Mouse (Mus musculus) forebrain, embryonic 15.5 days (tissue): ENCODE measurements around the gene Sec14l1. TPM values are rescaled to one million over a fixed set of nuclear protein-coding genes. Genes with fewer than 3 reads are reported as not detected.

ENCODE experiments used
- ATAC-seq: fragments of 200-750 bp; cut with Nextera tagmentation; replicated peaks from 2 replicates; pipeline ENCODE4 v1.8.0; 2017; ENCODE audit warnings: mild to moderate bottlenecking, moderate TSS enrichment, moderate library complexity
- H3K27ac ChIP-seq: fragments of 300-500 bp; sonication (generic); replicated peaks from 2 replicates; pipeline ENCODE4 v1.5.1; 2015; ENCODE audit warnings: mild to moderate bottlenecking, inconsistent platforms
- H3K27me3 ChIP-seq: fragments of 300-500 bp; sonication (generic); 2 replicates; pipeline ENCODE4 v1.6.1; 2015; ENCODE audit warnings: inconsistent platforms
- H3K36me3 ChIP-seq: fragments of 300-500 bp; sonication (generic); 2 replicates; pipeline ENCODE4 v1.6.1; 2015; ENCODE audit warnings: mild to moderate bottlenecking, inconsistent platforms
- H3K4me1 ChIP-seq: fragments of 300-500 bp; sonication (generic); 2 replicates; pipeline ENCODE4 v1.6.1; 2015; ENCODE audit warnings: inconsistent platforms
- H3K4me2 ChIP-seq: fragments of 300-500 bp; sonication (generic); replicated peaks from 2 replicates; pipeline ENCODE4 v1.6.1; 2015; ENCODE audit warnings: mild to moderate bottlenecking, inconsistent platforms
- H3K4me3 ChIP-seq: fragments of 300-500 bp; sonication (generic); 2 replicates; pipeline ENCODE4 v1.5.1; 2015; ENCODE audit warnings: mild to moderate bottlenecking, inconsistent platforms
- H3K9ac ChIP-seq: fragments of 300-500 bp; sonication (generic); replicated peaks from 2 replicates; pipeline ENCODE4 v1.6.1; 2015; ENCODE audit warnings: mild to moderate bottlenecking, inconsistent platforms
- H3K9me3 ChIP-seq: fragments of 300-500 bp; sonication (generic); 2 replicates; pipeline ENCODE4 v1.6.1; 2016; ENCODE audit warnings: inconsistent platforms
- WGBS: fragments of 180-500 bp; shearing (Covaris S2); methylation state at CpG from one replicate; pipeline ENCODE4 v1.1.7; 2015; ENCODE audit warnings: mixed read lengths; 5-methylcytosine and 5-hydroxymethylcytosine counted together
- polyA plus RNA-seq: library from polyadenylated mRNA; unstranded; fragments of >200 nt; fragmentation: Nextera tagmentation; extraction: Ambion mirVana; gene quantifications from 2 replicates; pipeline ENCODE4 v1.2.1, GENCODE M21; 2015

Gene Sec14l1
- polyA plus RNA-seq, 1 experiment from 2014 or later, result 76.8 TPM

DNA sequence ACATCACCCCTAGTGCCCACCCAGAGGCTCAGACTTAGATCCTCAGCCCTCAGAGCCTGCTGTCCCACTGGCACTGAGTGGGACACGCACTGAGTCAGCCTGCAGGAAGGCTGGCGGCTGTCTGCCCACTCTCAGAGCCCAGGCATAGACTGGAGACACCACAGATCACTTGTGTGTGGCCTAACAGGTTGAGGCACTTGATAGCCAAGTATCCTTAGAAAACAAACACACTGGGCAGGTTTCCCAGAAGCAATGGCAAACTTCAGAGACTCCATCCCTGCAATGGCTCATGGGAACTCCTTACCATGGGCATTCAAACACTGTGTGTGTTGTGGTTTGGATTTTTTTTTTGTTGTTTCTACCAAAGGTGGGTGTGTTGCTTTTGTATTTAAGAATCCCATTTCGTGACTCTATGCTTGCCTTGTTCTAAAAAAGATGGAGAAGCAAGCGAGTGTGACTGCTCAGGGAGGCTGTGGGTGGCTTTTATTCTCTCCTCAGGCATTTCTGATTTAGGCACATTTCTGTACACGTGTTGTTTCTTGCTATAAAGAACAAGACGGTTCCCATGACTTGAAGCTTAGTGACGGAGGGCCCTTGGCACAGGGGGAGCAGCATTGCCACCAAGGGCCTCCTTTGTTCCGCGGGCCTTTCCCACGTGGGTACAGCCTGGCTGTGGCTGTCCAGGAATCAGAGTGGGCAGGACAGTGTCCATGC lies 10.8 kb upstream of the Sec14l1 start:
- H3K4me1 ChIP-seq, result peaks cover 27% of the 10 kb centered on the region
- ATAC-seq, result no peak
- no peak overlapping the region for H3K4me3 ChIP-seq
- no peaks in the 10 kb centered on the region for H3K27me3 ChIP-seq
- no peaks in the 10 kb centered on the region for H3K36me3 ChIP-seq
- no peak overlapping the region for H3K27ac ChIP-seq
- 63% methylated on average over 10 of the region's 10 CpGs for WGBS
- no peak overlapping the region for H3K4me2 ChIP-seq
- no peaks in the 10 kb centered on the region for H3K9me3 ChIP-seq
- H3K9ac ChIP-seq, result no peak overlapping the region

DNA sequence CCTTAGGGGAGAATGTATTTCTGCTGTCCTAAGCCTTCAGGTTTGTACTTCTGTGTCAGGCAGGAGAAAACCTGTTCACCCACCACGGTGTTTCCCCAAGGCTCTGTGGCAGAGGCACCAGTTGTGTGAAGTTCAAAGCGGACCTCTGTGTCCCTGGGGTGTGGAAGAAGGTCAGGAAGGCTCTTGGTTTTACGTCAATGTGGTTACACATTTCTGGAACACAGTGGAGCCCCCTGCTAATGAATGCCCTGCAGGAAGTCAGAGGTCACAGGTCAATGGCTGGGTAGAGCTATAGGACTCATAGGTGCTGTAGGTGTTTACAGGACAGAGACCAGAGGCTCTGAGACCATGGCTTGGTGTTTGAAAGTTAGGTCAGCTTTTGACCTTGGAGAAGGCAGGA lies 9.7 kb upstream of the Sec14l1 start:
- Histone ChIP-seq H3K4me1 (peaks cover 27% of the 10 kb centered on the region), H3K9ac (no peak overlapping the region), H3K27ac (no peak overlapping the region), H3K4me3 (no peak overlapping the region), H3K36me3 (no peaks in the 10 kb centered on the region), H3K27me3 (no peaks in the 10 kb centered on the region), H3K4me2 (no peak overlapping the region), H3K9me3 (no peaks in the 10 kb centered on the region)
- WGBS, result 86% methylated on average over 3 of the region's 3 CpGs
- ATAC-seq, result no peak

DNA sequence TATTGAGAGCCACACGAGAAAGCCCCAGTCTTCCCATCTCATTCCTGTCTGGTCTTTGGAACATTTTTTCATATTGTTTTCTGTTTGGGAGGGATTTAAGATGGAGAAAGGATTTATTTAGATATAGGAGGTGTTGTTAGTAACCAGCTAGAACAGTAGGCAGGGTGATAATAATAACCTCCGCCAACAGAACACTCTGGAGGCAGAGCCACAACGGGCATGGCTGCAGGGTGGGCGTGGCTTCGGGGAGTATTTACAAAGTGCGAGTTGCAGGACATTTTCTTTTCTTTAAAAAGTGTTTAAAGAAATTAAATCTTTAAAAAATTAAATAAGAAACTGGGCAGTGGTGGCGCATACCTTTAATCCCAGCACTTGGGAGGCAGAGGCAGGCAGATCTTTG lies 9.1 kb upstream of the Sec14l1 start:
- no peak overlapping the region for H3K4me2 ChIP-seq
- WGBS, result 88% methylated on average over 7 of the region's 7 CpGs
- ATAC-seq, result no peak

DNA sequence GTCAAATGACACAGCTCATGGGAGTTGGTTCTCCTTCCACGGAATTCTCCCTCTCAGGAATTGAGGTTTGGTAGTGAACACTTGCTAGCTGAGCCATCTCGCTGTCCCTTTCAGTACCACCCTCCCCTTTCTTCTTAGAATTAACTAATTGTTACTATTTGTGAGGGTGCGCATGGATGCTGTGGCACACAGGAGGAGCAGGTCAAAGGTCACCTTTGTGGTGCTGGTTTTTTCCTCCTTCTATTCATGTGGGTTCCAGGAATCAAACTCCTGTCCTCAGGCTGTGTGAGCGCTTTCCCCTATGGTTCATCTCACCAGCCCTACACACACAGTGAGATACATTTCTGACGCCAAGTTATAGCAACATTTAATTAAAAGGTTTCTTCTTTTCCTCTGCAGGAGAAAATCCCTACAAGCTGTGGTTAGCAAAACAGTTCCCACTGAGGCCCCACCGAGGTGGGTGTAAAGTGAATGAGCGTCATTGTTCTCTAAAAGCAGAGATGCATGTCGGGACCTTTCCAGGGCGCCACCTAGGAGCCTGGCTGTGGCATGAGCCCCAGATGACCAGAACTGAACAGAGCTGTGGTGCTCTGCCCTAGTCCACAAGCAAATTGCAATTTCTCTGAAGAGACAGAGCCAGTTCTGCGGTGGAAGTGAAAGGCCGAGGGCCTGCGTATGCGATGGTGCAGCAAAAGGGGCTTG lies 8.2 kb upstream of the Sec14l1 start:
- no peak overlapping the region for H3K4me3 ChIP-seq
- 19% methylated on average over 13 of the region's 13 CpGs for WGBS

More for the DNA sequence above, 9.1 kb upstream of the Sec14l1 start:
- H3K27ac ChIP-seq, result no peak overlapping the region
- no peaks in the 10 kb centered on the region for H3K9me3 ChIP-seq
- no peak overlapping the region for H3K9ac ChIP-seq
- H3K36me3 ChIP-seq, result no peaks in the 10 kb centered on the region
- H3K4me3 ChIP-seq, result no peak overlapping the region
- no peaks in the 10 kb centered on the region for H3K27me3 ChIP-seq
- H3K4me1 ChIP-seq, result peaks cover 27% of the 10 kb centered on the region

DNA sequence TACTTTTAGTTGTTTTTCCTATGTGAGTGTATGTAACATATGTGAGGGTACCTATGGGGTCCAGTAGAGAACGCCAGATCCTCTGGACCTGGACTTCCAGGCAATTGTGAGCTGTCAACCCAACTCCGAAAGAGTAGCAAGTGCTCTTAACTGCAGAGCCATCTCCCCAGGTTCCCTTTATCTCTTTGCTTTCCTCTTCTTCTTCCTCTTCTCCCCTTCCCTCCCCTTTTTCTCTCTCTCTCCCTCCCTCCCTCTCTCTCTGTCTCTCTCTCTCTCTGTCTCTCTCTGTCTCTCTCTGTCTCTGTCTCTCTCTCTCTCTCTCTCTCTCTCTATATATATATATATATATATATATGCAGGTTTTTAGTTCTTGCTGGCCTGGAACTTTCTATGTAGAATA lies 7.1 kb upstream of the Sec14l1 start:
- no peaks in the 10 kb centered on the region for H3K27me3 ChIP-seq
- H3K36me3 ChIP-seq, result no peaks in the 10 kb centered on the region
- H3K4me2 ChIP-seq, result no peak overlapping the region
- no peak overlapping the region for H3K27ac ChIP-seq
- peaks cover 19% of the 10 kb centered on the region for H3K4me1 ChIP-seq
- no peak overlapping the region for H3K4me3 ChIP-seq
- 90% methylated on average over 2 of the region's 2 CpGs for whole genome bisulfite sequencing
- no peak overlapping the region for H3K9ac ChIP-seq
- ATAC-seq, result no peak
- H3K9me3 ChIP-seq, result no peaks in the 10 kb centered on the region

More for the DNA sequence above, 8.2 kb upstream of the Sec14l1 start:
- Histone ChIP-seq H3K9me3 (no peaks in the 10 kb centered on the region), H3K27me3 (no peaks in the 10 kb centered on the region), H3K36me3 (no peaks in the 10 kb centered on the region), H3K4me2 (no peak overlapping the region), H3K9ac (no peak overlapping the region), H3K27ac (no peak overlapping the region), H3K4me1 (peaks cover 21% of the 10 kb centered on the region)
- no peak for ATAC-seq

DNA sequence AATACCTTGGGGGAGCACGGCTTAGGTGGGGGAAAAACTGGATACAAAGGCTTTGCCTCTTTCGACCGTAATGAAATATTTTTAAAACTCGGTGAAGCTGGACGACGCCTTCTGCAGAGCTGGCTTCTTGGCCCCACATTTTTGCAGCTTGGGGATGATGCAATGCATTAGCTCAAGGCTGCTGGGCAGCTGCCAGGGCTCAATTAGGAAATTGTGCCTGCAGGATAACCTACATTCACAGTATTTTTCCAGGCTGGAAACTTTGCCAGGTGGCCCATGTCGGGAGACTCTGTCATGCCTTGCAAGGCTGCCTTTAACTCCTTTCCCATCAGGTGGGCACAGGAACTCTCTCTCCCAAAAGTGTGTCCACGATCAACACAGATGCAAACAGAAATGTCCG lies 6.4 kb upstream of the Sec14l1 start:
- Histone ChIP-seq H3K4me3 (no peak overlapping the region), H3K27ac (peak overlapping the region; percentile 38; the same call in 1 of the 2 replicates), H3K27me3 (no peaks in the 10 kb centered on the region), H3K9ac (no peak overlapping the region), H3K36me3 (no peaks in the 10 kb centered on the region), H3K4me2 (no peak overlapping the region), H3K9me3 (no peaks in the 10 kb centered on the region), H3K4me1 (peaks cover 19% of the 10 kb centered on the region)
- no peak for ATAC-seq
- WGBS, result 34% methylated on average over 9 of the region's 9 CpGs

DNA sequence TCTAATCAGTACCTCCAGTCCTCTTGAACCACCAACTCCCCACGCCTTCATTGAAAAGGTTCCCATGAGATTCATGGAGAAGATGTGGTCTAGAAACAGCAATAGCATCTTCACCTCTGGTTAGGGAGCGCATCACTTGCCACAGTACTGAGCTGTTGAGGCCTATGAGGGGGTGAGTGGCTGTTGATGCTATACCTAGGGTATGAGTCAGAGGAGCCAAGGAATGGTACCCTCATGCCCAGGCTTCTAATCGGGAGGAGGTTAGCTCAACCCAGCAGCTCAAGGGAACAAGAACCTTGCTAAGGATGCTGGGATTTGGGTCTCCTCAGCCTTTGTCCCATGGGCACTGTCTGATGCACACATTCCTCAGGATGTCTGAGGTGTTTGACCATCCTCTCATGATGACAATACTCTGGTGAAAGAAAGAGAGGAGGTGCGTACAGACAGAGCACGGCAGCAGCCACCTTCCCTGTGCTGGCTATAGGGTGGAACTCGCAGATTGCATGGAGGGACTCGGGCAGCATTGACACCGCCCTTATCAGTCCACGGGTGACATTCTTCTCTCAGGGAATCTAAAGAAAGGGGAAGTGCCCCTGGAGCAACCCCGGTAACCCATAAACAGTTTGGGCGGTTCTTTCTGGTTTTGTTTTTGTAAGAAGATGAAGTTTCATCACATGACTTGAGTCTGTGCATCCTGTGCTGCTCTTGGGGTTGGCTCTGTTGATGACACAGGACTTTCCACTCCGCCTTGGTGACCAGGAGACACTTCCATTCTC lies 5.6 kb upstream of the Sec14l1 start:
- ATAC-seq, result no peak
- no peak overlapping the region for H3K27ac ChIP-seq
- no peaks in the 10 kb centered on the region for H3K9me3 ChIP-seq
- H3K4me3 ChIP-seq, result no peak overlapping the region
- WGBS, result 92% methylated on average over 12 of the region's 12 CpGs
- H3K4me2 ChIP-seq, result no peak overlapping the region
- no peaks in the 10 kb centered on the region for H3K36me3 ChIP-seq
- H3K9ac ChIP-seq, result no peak overlapping the region
- peaks cover 24% of the 10 kb centered on the region for H3K4me1 ChIP-seq
- no peaks in the 10 kb centered on the region for H3K27me3 ChIP-seq

DNA sequence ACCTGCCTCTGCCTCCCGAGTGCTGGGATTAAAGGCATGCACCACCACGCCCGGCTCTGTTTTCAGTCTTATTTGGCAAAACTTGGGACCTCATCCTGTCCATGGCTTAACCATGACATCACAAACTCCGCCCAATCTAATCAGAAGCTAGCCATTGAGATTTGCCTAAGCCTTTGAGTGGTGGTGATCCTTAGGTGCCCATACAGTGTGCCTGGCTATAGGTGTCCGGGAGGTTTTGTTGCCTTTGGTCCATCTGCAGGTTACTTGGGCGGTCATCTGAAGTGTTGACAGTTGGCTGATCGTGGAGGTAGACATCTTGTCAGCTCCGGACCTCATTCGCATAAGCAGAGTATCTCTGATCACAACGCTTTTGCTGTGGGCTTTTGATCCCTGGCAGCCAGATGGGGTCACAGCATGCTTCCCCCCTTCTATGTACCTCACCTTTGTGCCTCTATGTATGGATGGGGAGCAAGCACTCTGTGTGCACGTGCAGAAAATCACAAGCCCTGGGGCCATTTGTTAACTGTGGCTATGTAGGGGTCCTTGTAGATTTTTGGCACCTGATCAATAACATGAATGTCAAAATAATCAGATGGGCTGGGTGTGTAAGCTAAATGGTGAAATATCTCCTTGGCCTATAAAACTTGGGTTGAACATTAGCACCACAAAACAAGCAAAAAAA lies 2.9 kb upstream of the Sec14l1 start:
- H3K4me1 ChIP-seq, result peaks cover 32% of the 10 kb centered on the region
- H3K27me3 ChIP-seq, result no peaks in the 10 kb centered on the region
- H3K9ac ChIP-seq, result no peak overlapping the region
- H3K4me3 ChIP-seq, result no peak overlapping the region
- H3K36me3 ChIP-seq, result no peaks in the 10 kb centered on the region
- H3K4me2 ChIP-seq, result no peak overlapping the region
- no peak for ATAC-seq
- no peak overlapping the region for H3K27ac ChIP-seq
- no peaks in the 10 kb centered on the region for H3K9me3 ChIP-seq
- 88% methylated on average over 11 of the region's 11 CpGs for WGBS

DNA sequence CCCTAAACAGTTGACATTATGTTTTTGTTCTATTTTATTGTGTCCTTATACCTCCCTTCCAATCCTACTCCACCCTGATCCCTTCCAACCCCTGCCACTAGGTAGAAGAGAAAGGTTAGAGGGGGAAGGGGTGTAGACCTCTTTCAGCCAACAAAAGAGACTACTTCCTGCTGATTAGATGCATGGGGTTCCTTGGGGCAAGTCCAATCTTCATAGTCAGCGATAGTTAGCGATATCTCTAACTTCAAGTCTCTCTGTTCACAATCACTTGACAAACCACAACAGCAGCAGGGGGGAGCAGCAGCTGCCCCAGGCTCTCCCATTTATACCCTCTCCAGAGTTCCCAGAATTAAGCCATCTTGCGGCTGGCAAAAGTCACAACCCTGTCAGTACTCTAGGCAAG lies 2.3 kb upstream of the Sec14l1 start:
- Histone ChIP-seq H3K9ac (no peak overlapping the region), H3K4me1 (peaks cover 37% of the 10 kb centered on the region), H3K27me3 (no peaks in the 10 kb centered on the region), H3K4me2 (no peak overlapping the region), H3K27ac (no peak overlapping the region), H3K4me3 (no peak overlapping the region), H3K9me3 (no peaks in the 10 kb centered on the region), H3K36me3 (no peaks in the 10 kb centered on the region)
- ATAC-seq, result no peak
- WGBS, result 67% methylated on average over 3 of the region's 3 CpGs

DNA sequence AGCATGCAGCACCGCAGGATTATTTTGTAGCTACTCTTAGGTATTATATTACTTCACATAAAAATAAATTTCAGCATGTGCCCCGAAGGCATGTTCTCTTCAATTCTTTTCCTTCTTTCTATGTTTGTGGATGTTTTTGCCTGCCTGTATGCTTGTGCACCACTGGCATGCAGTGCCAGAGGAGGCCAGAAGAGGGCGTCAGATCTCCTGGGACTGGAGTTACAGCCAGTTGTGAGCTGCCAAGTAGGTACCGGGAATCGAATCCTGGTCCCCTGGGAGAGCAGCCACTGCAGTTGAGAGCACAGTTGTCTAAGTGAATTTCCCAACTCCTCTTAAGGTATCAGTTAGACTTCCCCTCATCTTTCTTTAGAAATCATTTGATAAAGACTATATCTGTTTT lies 1.6 kb upstream of the Sec14l1 start:
- Histone ChIP-seq H3K4me2 (no peak overlapping the region), H3K9me3 (no peaks in the 10 kb centered on the region), H3K27me3 (no peaks in the 10 kb centered on the region), H3K4me3 (no peak overlapping the region), H3K36me3 (0 out of 2 replicates have a peak, but pooled peaks cover 5% of the 10 kb centered on the region), H3K9ac (no peak overlapping the region), H3K4me1 (peaks cover 41% of the 10 kb centered on the region), H3K27ac (no peak overlapping the region)
- WGBS, result 96% methylated on average over 5 of the region's 5 CpGs
- no peak for ATAC-seq

DNA sequence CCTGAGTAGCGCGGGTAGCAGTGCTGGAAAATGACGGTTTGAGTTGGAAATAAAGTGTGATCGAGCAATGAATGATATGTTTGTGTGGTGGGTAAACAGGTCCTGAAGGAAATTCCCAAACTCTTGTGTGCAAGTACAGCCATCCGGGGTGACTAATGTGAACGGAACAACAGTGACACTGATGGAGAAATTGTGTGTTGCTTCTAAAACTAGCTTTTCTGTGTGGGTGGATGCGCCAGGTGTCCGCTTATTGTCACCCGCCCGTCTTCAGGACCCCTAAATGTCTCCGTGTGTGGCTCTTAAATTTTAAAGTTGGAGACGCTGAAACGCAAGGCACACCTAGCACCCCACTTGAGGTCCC lies 757 bp upstream of the Sec14l1 start:
- peak overlapping the region; percentile 98 for H3K27ac ChIP-seq
- peaks cover 42% of the 10 kb centered on the region for H3K4me1 ChIP-seq
- peak overlapping the region; percentile 80 for H3K4me3 ChIP-seq
- H3K9me3 ChIP-seq, result no peaks in the 10 kb centered on the region
- ATAC-seq, result no peak
- H3K36me3 ChIP-seq, result 0 out of 2 replicates have a peak, but pooled peaks cover 5% of the 10 kb centered on the region
- no peaks in the 10 kb centered on the region for H3K27me3 ChIP-seq
- peak overlapping the region; percentile 56 for H3K4me2 ChIP-seq
- WGBS, result 54% methylated on average over 13 of the region's 13 CpGs
- peak overlapping the region; percentile 66 for H3K9ac ChIP-seq
